Mouse (Mus musculus) ES-Bruce4 (cell line): Measurements from ENCODE around the gene Mx1.

Experiments
- CTCF ChIP-seq: IDR thresholded peaks from one replicate; pipeline ENCODE4 v1.8.1; 2011; ENCODE audit warnings: low read depth, low read length
- EP300 ChIP-seq: IDR thresholded peaks from 2 replicates; pipeline ENCODE4 v1.6.1; 2011; ENCODE audit warnings: low read depth, low read length; ENCODE audit not compliant: insufficient read depth
- POLR2A ChIP-seq: IDR thresholded peaks from one replicate; pipeline ENCODE4 v1.8.1; 2011; ENCODE audit warnings: low read length; ENCODE audit not compliant: insufficient read depth

- TF ChIP-seq EP300 (no peak), POLR2A (no peak), CTCF (no peak)
These were observed 64.7 kb downstream of the Mx1 start for GRCm38 (mm10) chr16:97397945-97398531.
